ENCODE assay signal across 18 mouse cellular contexts in genomic region chr1:97760598-97760997, GRCm38 (mm10). TPM values are rescaled to one million over a fixed set of nuclear protein-coding genes. Genes with fewer than 3 reads are reported as not detected.
DNase-seq lines count a peak whose midpoint lies in the region; ATAC-seq lines count a peak whose summit lies in the region.
"Had no signal": no experiment of that assay in that cellular context is flagged by ENCODE, and none has a peak within 500 bp of the region (broad histone marks: within the 10 kb centered on the region; RNA-seq: fewer than 3 reads in every experiment).

No protein-coding gene starts in this region.

- no peak overlapping the region for H3K9ac ChIP-seq in heart, embryonic 13.5 days
- H3K9ac ChIP-seq in liver, embryonic 11.5 days (ENCODE audit: low read depth, low read length): no peak overlapping the region
- H3K9ac ChIP-seq: forebrain, embryonic 13.5 days; limb, embryonic 15.5 days had no signal

- H3K9me3 ChIP-seq in megakaryocyte, embryonic 14.5 days: no peaks in the 10 kb centered on the region
- no peaks in the 10 kb centered on the region for H3K9me3 ChIP-seq in heart, embryonic 13.5 days
- no peaks in the 10 kb centered on the region for H3K9me3 ChIP-seq in liver, embryonic 11.5 days (ENCODE audit: control insufficient read depth, low read length)
- H3K9me3 ChIP-seq: forebrain, embryonic 13.5 days; G1E; limb, embryonic 15.5 days had no signal

- peak overlapping the region; percentile 63 for H3K4me2 ChIP-seq in heart, embryonic 13.5 days
- H3K4me2 ChIP-seq in liver, embryonic 11.5 days: no peak overlapping the region
- H3K4me2 ChIP-seq: forebrain, embryonic 13.5 days; limb, embryonic 15.5 days had no signal

- H3K4me3 ChIP-seq in megakaryocyte, embryonic 14.5 days (replicated peaks): peak overlapping the region; percentile 25
- H3K4me3 ChIP-seq in heart, embryonic 13.5 days: peak overlapping the region; percentile 34
- H3K4me3 ChIP-seq in liver, embryonic 11.5 days (ENCODE audit: low read depth, low read length): no peak overlapping the region
- H3K4me3 ChIP-seq: forebrain, embryonic 13.5 days; limb, embryonic 15.5 days had no signal

- no peaks in the 10 kb centered on the region for H3K27me3 ChIP-seq in megakaryocyte, embryonic 14.5 days (replicated peaks)
- H3K27me3 ChIP-seq in heart, embryonic 13.5 days (replicated peaks): no peaks in the 10 kb centered on the region
- no peaks in the 10 kb centered on the region for H3K27me3 ChIP-seq in liver, embryonic 11.5 days (replicated peaks; ENCODE audit: control insufficient read depth, insufficient read depth, low read length)
- H3K27me3 ChIP-seq: forebrain, embryonic 13.5 days; limb, embryonic 15.5 days had no signal

- 32% methylated on average over 7 of the region's 7 CpGs for WGBS in heart, embryonic 13.5 days
- WGBS in liver, embryonic 11.5 days: 72% methylated on average over 7 of the region's 7 CpGs

- peaks cover 60% of the 10 kb centered on the region for H3K36me3 ChIP-seq in megakaryocyte, embryonic 14.5 days (replicated peaks; ENCODE audit: low read length)
- H3K36me3 ChIP-seq in heart, embryonic 13.5 days: peaks cover 17% of the 10 kb centered on the region
- peaks cover 2% of the 10 kb centered on the region; the same call in 1 of the 2 replicates for H3K36me3 ChIP-seq in liver, embryonic 11.5 days (ENCODE audit: control insufficient read depth, insufficient read depth, low read length)

- no peak for DNase-seq in frontal cortex, postnatal 25 days (ENCODE audit: low spot score in 2 of 2)
- DNase-seq in urinary bladder, adult 2 months (ENCODE audit: low spot score): no peak
- no peak for DNase-seq in liver, embryonic 11.5 days (ENCODE audit: low spot score)
- DNase-seq: adrenal gland, postnatal 36 days; cerebellum, adult 2 months; gastrocnemius, postnatal 36 days; kidney, adult 18-20 months; kidney, postnatal 10 days; lung, postnatal 10 days; thymus, postnatal 14 days had no signal

- peak; percentile 81 for ATAC-seq in frontal cortex, adult (ENCODE audit: low TSS enrichment)
- no peak for ATAC-seq in megakaryocyte, adult 5-6 weeks (ENCODE audit: poor library complexity, severe bottlenecking)
- ATAC-seq in heart, embryonic 13.5 days (ENCODE audit: extremely low read depth, insufficient number of reproducible peaks, low FRiP score, low TSS enrichment): no peak
- ATAC-seq in liver, embryonic 11.5 days (replicated peaks; ENCODE audit: low FRiP score): no peak
- ATAC-seq: CD4-positive, CD25-positive, alpha-beta regulatory T cell, adult 4 months; forebrain, embryonic 13.5 days had no signal

- H3K27ac ChIP-seq in heart, embryonic 13.5 days (replicated peaks): peak overlapping the region; percentile 86
- H3K27ac ChIP-seq in liver, embryonic 11.5 days (ENCODE audit: low read depth, low read length): no peak overlapping the region
- H3K27ac ChIP-seq: forebrain, embryonic 13.5 days; limb, embryonic 15.5 days had no signal

- H3K4me1 ChIP-seq in megakaryocyte, embryonic 14.5 days: peaks cover 45% of the 10 kb centered on the region
- H3K4me1 ChIP-seq in heart, embryonic 13.5 days: peaks cover 19% of the 10 kb centered on the region; the same call in 1 of the 2 replicates
- H3K4me1 ChIP-seq in liver, embryonic 11.5 days (replicated peaks; ENCODE audit: control insufficient read depth, insufficient read depth, low read length): no peaks in the 10 kb centered on the region
- H3K4me1 ChIP-seq: limb, embryonic 15.5 days had no signal

RNA-seq across cellular contexts. Expression of gene Gin1, which starts 9.4 kb away (rescaled TPM):
- polyA plus RNA-seq in megakaryocyte, embryonic 14.5 days (2012; ENCODE audit: insufficient read depth, low replicate concordance): 1.2 TPM in 1 of 2 replicates, not detected in the other
- total RNA-seq in megakaryocyte, adult 5-6 weeks (2015): 18.5 and 25.4 TPM in 2 replicates
- total RNA-seq in megakaryocyte, adult 5-6 weeks (2017): 8.6 and 11.2 TPM in 2 replicates
- 14.0 and 16.7 TPM in 2 replicates for polyA plus RNA-seq in heart, embryonic 13.5 days (2015; fragmentation: Nextera tagmentation; extraction: Ambion mirVana)
- polyA plus RNA-seq in urinary bladder, adult 2 months (2012; rRNA removed): 8.6 and 9.2 TPM in 2 replicates
- polyA plus RNA-seq in liver, embryonic 11.5 days (2014; fragmentation: Nextera tagmentation; extraction: Ambion mirVana): 19.6 and 21.7 TPM in 2 replicates

RNA-seq across cellular contexts. Expression of gene Ppip5k2, which starts 9.6 kb away (rescaled TPM):
- 0.52 and 2.9 TPM in 2 replicates for polyA plus RNA-seq in megakaryocyte, embryonic 14.5 days (2012; ENCODE audit: insufficient read depth, low replicate concordance)
- total RNA-seq in megakaryocyte, adult 5-6 weeks (2015): 33.2 and 35.7 TPM in 2 replicates
- 44.4 and 45.2 TPM in 2 replicates for total RNA-seq in megakaryocyte, adult 5-6 weeks (2017)
- polyA plus RNA-seq in heart, embryonic 13.5 days (2015; fragmentation: Nextera tagmentation; extraction: Ambion mirVana): 32.2 and 33.1 TPM in 2 replicates
- 10.5 and 10.9 TPM in 2 replicates for polyA plus RNA-seq in urinary bladder, adult 2 months (2012; rRNA removed)
- polyA plus RNA-seq in liver, embryonic 11.5 days (2014; fragmentation: Nextera tagmentation; extraction: Ambion mirVana): 36.5 and 39.5 TPM in 2 replicates
